12 mouse cellular contexts compared by ENCODE assay signal in genomic region chr7:40654982-40655381, GRCm38 (mm10).
DNase-seq lines count a peak whose midpoint lies in the region; ATAC-seq lines count a peak whose summit lies in the region.
"Had no signal": no experiment of that assay in that cellular context is flagged by ENCODE, and none has a peak within 500 bp of the region (broad histone marks: within the 10 kb centered on the region; RNA-seq: fewer than 3 reads in every experiment).

No protein-coding gene starts in this region.

- no peak overlapping the region for H3K27ac ChIP-seq in forebrain, embryonic 12.5 days
- no peak overlapping the region for H3K27ac ChIP-seq in forebrain, embryonic 11.5 days (ENCODE audit: low read depth, low read length)
- no peak overlapping the region for H3K27ac ChIP-seq in midbrain, embryonic 14.5 days (replicated peaks; ENCODE audit: low read depth, low read length)
- H3K27ac ChIP-seq in midbrain, embryonic 11.5 days (ENCODE audit: low read depth, low read length) = no peak overlapping the region
- H3K27ac ChIP-seq: limb, embryonic 15.5 days; neural tube, embryonic 15.5 days had no signal

- no peak overlapping the region for H3K4me2 ChIP-seq in forebrain, embryonic 12.5 days
- H3K4me2 ChIP-seq in forebrain, embryonic 11.5 days (ENCODE audit: low read depth, low read length, severe bottlenecking) = no peak overlapping the region
- H3K4me2 ChIP-seq in midbrain, embryonic 14.5 days (ENCODE audit: low read length) = no peak overlapping the region
- no peak overlapping the region for H3K4me2 ChIP-seq in midbrain, embryonic 11.5 days
- H3K4me2 ChIP-seq: heart, embryonic 11.5 days; limb, embryonic 15.5 days; neural tube, embryonic 15.5 days had no signal

- H3K4me1 ChIP-seq in forebrain, embryonic 12.5 days = peaks cover 9% of the 10 kb centered on the region
- peaks cover 3% of the 10 kb centered on the region; the same call in 1 of the 2 replicates for H3K4me1 ChIP-seq in forebrain, embryonic 11.5 days (replicated peaks; ENCODE audit: control insufficient read depth, insufficient read depth, low read length)
- H3K4me1 ChIP-seq in midbrain, embryonic 14.5 days (ENCODE audit: control insufficient read depth, insufficient read depth, low read length) = peaks cover 7% of the 10 kb centered on the region; the same call in 1 of the 2 replicates
- H3K4me1 ChIP-seq in midbrain, embryonic 11.5 days (ENCODE audit: control insufficient read depth, insufficient read depth, low read length) = peaks cover 9% of the 10 kb centered on the region
- H3K4me1 ChIP-seq: limb, embryonic 15.5 days; neural tube, embryonic 15.5 days had no signal

- no peaks in the 10 kb centered on the region for H3K27me3 ChIP-seq in forebrain, embryonic 12.5 days
- no peaks in the 10 kb centered on the region for H3K27me3 ChIP-seq in forebrain, embryonic 11.5 days (ENCODE audit: control insufficient read depth, insufficient read depth, low read length)
- no peaks in the 10 kb centered on the region for H3K27me3 ChIP-seq in midbrain, embryonic 14.5 days (ENCODE audit: control insufficient read depth, insufficient read depth, low read length)
- no peaks in the 10 kb centered on the region for H3K27me3 ChIP-seq in midbrain, embryonic 11.5 days (ENCODE audit: control insufficient read depth, insufficient read depth, low read length)
- H3K27me3 ChIP-seq: limb, embryonic 15.5 days; neural tube, embryonic 15.5 days had no signal

- H3K9ac ChIP-seq in forebrain, embryonic 12.5 days = no peak overlapping the region
- H3K9ac ChIP-seq in forebrain, embryonic 11.5 days (ENCODE audit: low read length) = no peak overlapping the region
- no peak overlapping the region for H3K9ac ChIP-seq in midbrain, embryonic 14.5 days (replicated peaks; ENCODE audit: low read length)
- H3K9ac ChIP-seq in midbrain, embryonic 11.5 days (ENCODE audit: low read length) = no peak overlapping the region
- H3K9ac ChIP-seq: limb, embryonic 15.5 days; neural tube, embryonic 15.5 days had no signal

- 0 out of 2 replicates have a peak, but pooled peaks have one; percentile 51 for ATAC-seq in forebrain, embryonic 12.5 days (ENCODE audit: low FRiP score)
- ATAC-seq in forebrain, embryonic 11.5 days (replicated peaks; ENCODE audit: low FRiP score) = no peak
- no peak for ATAC-seq in midbrain, embryonic 14.5 days (ENCODE audit: low FRiP score, low TSS enrichment)
- no peak for ATAC-seq in midbrain, embryonic 11.5 days (ENCODE audit: low FRiP score)
- ATAC-seq in megakaryocyte-erythroid progenitor cell, adult 5-6 weeks (replicated peaks; ENCODE audit: low FRiP score, low TSS enrichment, poor library complexity, severe bottlenecking) = no peak

- no peak overlapping the region for H3K4me3 ChIP-seq in forebrain, embryonic 12.5 days (replicated peaks)
- H3K4me3 ChIP-seq in forebrain, embryonic 11.5 days (ENCODE audit: low read depth, low read length) = no peak overlapping the region
- no peak overlapping the region for H3K4me3 ChIP-seq in midbrain, embryonic 14.5 days (replicated peaks; ENCODE audit: low read depth, low read length)
- no peak overlapping the region for H3K4me3 ChIP-seq in midbrain, embryonic 11.5 days (ENCODE audit: low read depth, low read length)
- H3K4me3 ChIP-seq: limb, embryonic 15.5 days; neural tube, embryonic 15.5 days had no signal

- no peak for DNase-seq in forebrain, embryonic 11.5 days (ENCODE audit: low spot score)
- DNase-seq in midbrain, embryonic 14.5 days = peak; percentile 13
- DNase-seq in midbrain, embryonic 11.5 days (ENCODE audit: low spot score, missing footprints) = no peak
- peak; percentile 63 to 70 for DNase-seq in layer of hippocampus, adult 8-10 months (ENCODE audit: low spot score in 2 of 2)
- DNase-seq in right cerebral cortex, postnatal 10 days (ENCODE audit: low spot score in 2 of 2) = peak; percentile 56 to 58
- no peak for DNase-seq in adrenal gland, adult (ENCODE audit: inconsistent age in 2 of 2, low spot score in 1 of 2)
- DNase-seq: lung, postnatal 14 days had no signal

- no peaks in the 10 kb centered on the region for H3K36me3 ChIP-seq in forebrain, embryonic 12.5 days (replicated peaks)
- H3K36me3 ChIP-seq in forebrain, embryonic 11.5 days (ENCODE audit: control insufficient read depth, insufficient read depth, low read length) = no peaks in the 10 kb centered on the region
- H3K36me3 ChIP-seq in midbrain, embryonic 14.5 days (ENCODE audit: control insufficient read depth, insufficient read depth, low read length) = no peaks in the 10 kb centered on the region
- H3K36me3 ChIP-seq in midbrain, embryonic 11.5 days (ENCODE audit: control insufficient read depth, insufficient read depth, low read length) = no peaks in the 10 kb centered on the region
- H3K36me3 ChIP-seq: limb, embryonic 15.5 days; neural tube, embryonic 15.5 days had no signal

- H3K9me3 ChIP-seq in forebrain, embryonic 12.5 days = no peaks in the 10 kb centered on the region
- H3K9me3 ChIP-seq in forebrain, embryonic 11.5 days (ENCODE audit: control insufficient read depth, low read length) = no peaks in the 10 kb centered on the region
- H3K9me3 ChIP-seq in midbrain, embryonic 14.5 days (ENCODE audit: control insufficient read depth, low read length) = no peaks in the 10 kb centered on the region
- no peaks in the 10 kb centered on the region for H3K9me3 ChIP-seq in midbrain, embryonic 11.5 days (ENCODE audit: control insufficient read depth, low read length)
- H3K9me3 ChIP-seq: limb, embryonic 15.5 days; neural tube, embryonic 15.5 days had no signal

- WGBS in forebrain, embryonic 12.5 days = 62% methylated on average over 7 of the region's 7 CpGs
- WGBS in forebrain, embryonic 11.5 days = 78% methylated on average over 7 of the region's 7 CpGs
- WGBS in midbrain, embryonic 14.5 days = 43% methylated on average over 7 of the region's 7 CpGs
- 69% methylated on average over 7 of the region's 7 CpGs for WGBS in midbrain, embryonic 11.5 days

Comparison
In these comparisons a context has a peak if more than half of its experiments do, and no peak if none do; other contexts are left out.
1. DNase-seq: peak in midbrain, embryonic 14.5 days (single experiment), layer of hippocampus, adult 8-10 months (2 of 2) and right cerebral cortex, postnatal 10 days (2 of 2); none in forebrain, embryonic 11.5 days (single experiment), midbrain, embryonic 11.5 days (single experiment) and adrenal gland, adult (0 of 2).